Mouse (Mus musculus) hindbrain, embryonic 10.5 days (tissue): ENCODE data around the gene Kcnh5. TPM values are rescaled to one million over a fixed set of nuclear protein-coding genes. Genes with fewer than 3 reads are reported as not detected.

ENCODE experiments used
- DNase-seq: peaks from one replicate; pipeline ENCODE4 v3.0.0-alpha.2; 2017; ENCODE audit warnings: low spot score
- H3K27ac ChIP-seq: fragments of 300-500 bp; sonication (generic); 2 replicates; pipeline ENCODE4 v1.5.1; 2016; ENCODE audit warnings: mild to moderate bottlenecking, moderate library complexity
- H3K27me3 ChIP-seq: fragments of 300-500 bp; sonication (generic); 2 replicates; pipeline ENCODE4 v1.6.1; 2016; ENCODE audit warnings: mild to moderate bottlenecking; ENCODE audit not compliant: poor library complexity, insufficient read depth, severe bottlenecking
- H3K36me3 ChIP-seq: fragments of 300-500 bp; sonication (generic); 2 replicates; pipeline ENCODE4 v1.6.1; 2016; ENCODE audit warnings: mild to moderate bottlenecking, moderate library complexity
- H3K4me1 ChIP-seq: fragments of 300-500 bp; sonication (generic); replicated peaks from 2 replicates; pipeline ENCODE4 v1.6.1; 2016; ENCODE audit warnings: mild to moderate bottlenecking
- H3K4me3 ChIP-seq: fragments of 300-500 bp; sonication (generic); 2 replicates; pipeline ENCODE4 v1.5.1; 2016; ENCODE audit warnings: mild to moderate bottlenecking, moderate library complexity
- H3K9me3 ChIP-seq: fragments of 300-500 bp; sonication (generic); 2 replicates; pipeline ENCODE4 v1.6.1; 2016; ENCODE audit warnings: mild to moderate bottlenecking, moderate library complexity
- WGBS: fragments of 180-500 bp; shearing (Covaris S2); methylation state at CpG from one replicate; pipeline ENCODE4 v1.1.7; 2016; 5-methylcytosine and 5-hydroxymethylcytosine counted together
- polyA plus RNA-seq: library from polyadenylated mRNA; unstranded; fragments of >200 nt; fragmentation: Nextera tagmentation; extraction: Ambion mirVana; gene quantifications from 2 replicates; pipeline ENCODE4 v1.2.1, GENCODE M21; 2016

Gene Kcnh5
- polyA plus RNA-seq, 1 experiment from 2014 or later, result 0.46 TPM

DNA sequence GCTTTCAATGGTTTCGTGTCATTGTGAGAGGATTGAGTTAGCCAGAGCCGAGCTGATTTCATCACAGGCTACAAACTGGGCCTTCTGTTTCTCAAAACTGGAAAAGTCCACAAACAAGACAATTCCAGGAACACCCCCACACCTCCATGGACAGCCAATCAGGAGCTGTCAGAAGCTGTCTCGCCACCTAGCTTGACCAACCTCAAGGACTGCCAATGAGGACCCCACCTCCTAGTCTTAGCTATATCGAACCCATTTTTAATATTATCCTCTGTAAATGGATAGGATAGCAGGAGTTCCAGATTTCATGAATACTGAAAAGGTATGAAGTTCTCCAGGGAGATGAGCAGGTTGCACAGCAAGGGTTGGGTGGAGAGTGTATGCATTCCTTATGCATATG lies 278.1 kb downstream of the Kcnh5 start:
- Histone ChIP-seq H3K27me3 (no peaks in the 10 kb centered on the region), H3K36me3 (no peaks in the 10 kb centered on the region), H3K9me3 (no peaks in the 10 kb centered on the region), H3K4me1 (no peaks in the 10 kb centered on the region), H3K27ac (no peak overlapping the region), H3K4me3 (no peak overlapping the region)
- DNase-seq, result no peak
- 90% methylated on average over 4 of the region's 4 CpGs for WGBS

DNA sequence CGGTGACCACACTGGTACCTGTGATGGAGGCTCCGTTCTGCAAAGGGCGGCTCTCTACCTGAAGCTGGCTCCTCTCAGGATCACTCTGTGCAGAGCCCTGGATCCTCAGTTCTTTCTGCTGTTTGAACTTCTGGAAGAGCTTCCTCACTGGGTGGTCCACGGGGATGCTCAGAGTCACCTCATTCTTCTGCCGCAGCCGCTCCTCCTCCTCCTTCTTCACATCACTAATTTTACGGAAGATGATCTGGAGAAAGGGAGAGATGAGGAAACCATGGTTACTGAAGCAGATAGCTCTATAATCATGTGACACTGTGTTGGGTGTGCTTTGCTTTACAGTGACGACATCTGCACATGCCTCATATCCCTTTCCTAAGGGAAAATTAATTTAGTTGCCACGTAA lies 278.9 kb downstream of the Kcnh5 start:
- no peaks in the 10 kb centered on the region for H3K9me3 ChIP-seq
- no peaks in the 10 kb centered on the region for H3K4me1 ChIP-seq
- 92% methylated on average over 9 of the region's 9 CpGs for WGBS
- no peak overlapping the region for H3K4me3 ChIP-seq
- H3K27me3 ChIP-seq, result no peaks in the 10 kb centered on the region
- DNase-seq, result no peak
- H3K27ac ChIP-seq, result no peak overlapping the region
- no peaks in the 10 kb centered on the region for H3K36me3 ChIP-seq

DNA sequence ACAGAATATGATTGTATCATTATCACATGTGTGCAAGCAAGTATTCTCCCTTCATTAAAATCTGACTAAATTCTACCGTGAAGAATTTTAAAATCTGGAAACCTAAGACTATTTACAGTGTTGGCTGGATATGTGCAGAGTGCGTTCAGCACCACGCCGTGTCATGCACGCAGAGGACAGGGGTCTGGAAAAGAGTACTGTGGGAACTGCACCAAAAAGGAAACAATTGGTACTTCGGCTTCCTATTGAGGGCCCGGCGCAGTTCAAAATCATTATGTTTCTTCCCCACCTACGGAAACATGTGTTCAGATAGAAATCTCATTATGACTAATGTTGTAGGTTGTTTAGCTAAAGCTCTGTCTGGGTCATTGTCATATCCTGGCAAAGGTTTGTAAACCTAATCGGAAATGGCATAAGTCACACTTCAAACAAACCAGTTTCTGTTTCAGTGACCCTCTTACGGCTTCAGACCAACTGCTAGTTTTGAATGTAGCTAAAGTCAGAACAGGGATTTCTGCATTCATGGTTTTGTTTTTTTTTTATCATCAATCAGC lies 282.2 kb downstream of the Kcnh5 start:
- 92% methylated on average over 11 of the region's 11 CpGs for WGBS
- Histone ChIP-seq H3K27me3 (no peaks in the 10 kb centered on the region), H3K9me3 (no peaks in the 10 kb centered on the region), H3K4me3 (no peak overlapping the region), H3K27ac (no peak overlapping the region), H3K36me3 (no peaks in the 10 kb centered on the region), H3K4me1 (no peaks in the 10 kb centered on the region)
- DNase-seq, result no peak

DNA sequence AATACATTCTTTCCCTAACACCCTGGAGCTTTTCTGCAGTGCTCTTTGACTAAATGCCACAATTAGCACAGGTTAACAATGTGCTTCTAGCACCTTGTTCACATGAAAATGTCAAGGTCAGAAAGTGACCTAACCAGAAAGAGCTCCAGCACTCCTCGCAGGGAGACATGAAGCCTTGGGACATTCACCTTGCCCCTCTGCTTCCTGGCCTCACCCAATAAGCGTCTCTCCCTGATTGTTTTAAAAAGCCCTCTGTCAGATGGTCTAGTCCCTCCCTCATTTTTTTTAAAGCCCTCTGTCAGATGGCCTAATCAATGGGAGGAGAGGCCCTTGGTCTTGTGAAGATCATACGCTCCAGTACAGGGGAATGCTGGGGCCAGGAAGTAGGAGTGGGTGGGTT lies 287.7 kb downstream of the Kcnh5 start:
- Histone ChIP-seq H3K27me3 (no peaks in the 10 kb centered on the region), H3K4me3 (no peak overlapping the region), H3K36me3 (no peaks in the 10 kb centered on the region), H3K4me1 (no peaks in the 10 kb centered on the region), H3K9me3 (no peaks in the 10 kb centered on the region), H3K27ac (no peak overlapping the region)
- 67% methylated on average over 3 of the region's 3 CpGs for WGBS
- no peak for DNase-seq

DNA sequence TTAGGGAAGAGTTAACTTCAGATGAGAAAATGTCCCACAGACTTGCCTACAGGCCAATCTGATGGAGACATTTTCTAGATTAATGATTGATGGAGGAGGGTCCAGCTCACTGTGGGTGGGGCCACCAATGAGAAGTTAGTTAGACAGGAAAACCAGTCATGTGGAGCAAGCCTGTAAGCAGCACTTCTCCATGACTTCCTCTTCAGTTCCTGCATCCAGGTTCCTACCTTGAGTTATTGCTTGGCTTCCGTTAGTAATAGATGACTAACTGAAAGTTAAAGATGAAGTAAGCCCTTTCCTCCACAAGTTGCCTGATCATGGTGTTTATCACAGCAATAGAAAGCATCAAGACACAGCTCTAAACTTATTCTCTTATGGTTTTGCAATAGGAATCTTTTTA lies 290.1 kb downstream of the Kcnh5 start:
- WGBS, result 81% methylated on average over 1 of the region's 1 CpGs
- Histone ChIP-seq H3K36me3 (no peaks in the 10 kb centered on the region), H3K4me1 (no peaks in the 10 kb centered on the region), H3K9me3 (no peaks in the 10 kb centered on the region), H3K4me3 (no peak overlapping the region), H3K27me3 (no peaks in the 10 kb centered on the region), H3K27ac (no peak overlapping the region)
- no peak for DNase-seq

DNA sequence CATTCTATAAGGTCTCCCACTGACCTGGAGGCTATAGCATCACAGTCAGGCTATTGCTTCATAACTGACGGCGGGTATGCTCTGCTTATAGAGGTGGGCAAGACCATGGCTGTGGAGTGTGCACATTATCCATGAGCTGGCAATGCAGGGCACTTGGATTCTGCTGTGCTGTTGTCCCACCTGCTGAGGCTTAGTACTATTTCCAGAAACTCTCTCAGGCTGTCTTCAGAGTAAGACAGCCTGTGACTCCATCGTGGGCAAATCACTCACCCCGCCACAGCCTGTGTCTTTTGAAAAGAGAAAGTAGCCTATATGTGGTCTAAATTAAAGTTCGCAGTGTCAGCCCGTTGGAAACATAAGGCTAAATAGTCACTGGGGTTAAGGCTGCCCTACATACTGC lies 295.8 kb downstream of the Kcnh5 start:
- no peak for DNase-seq
- H3K27ac ChIP-seq, result no peak overlapping the region
- no peaks in the 10 kb centered on the region for H3K36me3 ChIP-seq
- H3K9me3 ChIP-seq, result no peaks in the 10 kb centered on the region
- no peak overlapping the region for H3K4me3 ChIP-seq
- no peaks in the 10 kb centered on the region for H3K4me1 ChIP-seq
- H3K27me3 ChIP-seq, result no peaks in the 10 kb centered on the region
- 88% methylated on average over 6 of the region's 6 CpGs for WGBS

DNA sequence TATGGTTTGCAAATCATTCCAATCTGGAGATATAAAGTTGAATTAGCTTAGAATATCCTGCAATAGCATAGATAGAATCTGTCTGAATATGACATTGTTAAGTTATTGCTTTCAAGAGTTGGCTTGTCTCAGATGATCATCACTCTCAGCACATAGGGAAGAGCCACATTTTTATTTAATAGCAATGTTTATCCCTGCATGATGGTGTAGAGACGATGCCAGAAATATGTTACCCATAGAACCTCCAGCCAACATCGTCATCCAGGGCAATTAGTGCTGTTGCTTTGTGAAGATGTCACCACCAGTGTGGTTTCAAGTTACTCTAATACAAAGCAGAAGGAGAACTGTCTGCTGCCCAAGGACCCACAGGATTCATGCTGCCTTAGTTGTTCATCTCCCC lies 321.5 kb downstream of the Kcnh5 start:
- DNase-seq, result no peak
- WGBS, result 65% methylated on average over 2 of the region's 2 CpGs
- H3K36me3 ChIP-seq, result no peaks in the 10 kb centered on the region
- no peaks in the 10 kb centered on the region for H3K9me3 ChIP-seq
- no peaks in the 10 kb centered on the region for H3K27me3 ChIP-seq
- peaks cover 4% of the 10 kb centered on the region for H3K4me1 ChIP-seq
- no peak overlapping the region for H3K4me3 ChIP-seq
- H3K27ac ChIP-seq, result no peak overlapping the region

DNA sequence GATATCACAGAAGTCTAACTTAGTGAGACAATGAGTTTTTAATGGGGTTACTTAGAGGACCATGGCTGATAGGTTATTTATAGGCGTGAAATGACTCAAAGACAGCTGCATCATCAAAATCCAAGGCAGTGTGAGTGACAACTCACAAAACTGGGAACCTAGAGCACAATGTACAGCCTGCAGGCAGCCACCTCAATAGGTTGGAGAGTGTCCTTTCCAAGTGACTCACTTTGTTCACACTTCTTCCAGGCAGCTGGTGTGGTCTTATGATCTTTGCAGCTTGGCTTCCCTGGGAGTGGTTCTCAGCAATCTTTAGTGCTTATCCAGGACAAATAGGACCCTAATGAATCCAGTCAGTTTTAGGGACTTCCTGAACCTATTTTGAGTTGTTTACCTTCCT lies 322.9 kb downstream of the Kcnh5 start:
- peaks cover 15% of the 10 kb centered on the region for H3K4me1 ChIP-seq
- H3K9me3 ChIP-seq, result no peaks in the 10 kb centered on the region
- no peaks in the 10 kb centered on the region for H3K36me3 ChIP-seq
- H3K27ac ChIP-seq, result no peak overlapping the region
- DNase-seq, result no peak
- WGBS, result 79% methylated on average over 1 of the region's 1 CpGs
- H3K4me3 ChIP-seq, result no peak overlapping the region
- H3K27me3 ChIP-seq, result no peaks in the 10 kb centered on the region

DNA sequence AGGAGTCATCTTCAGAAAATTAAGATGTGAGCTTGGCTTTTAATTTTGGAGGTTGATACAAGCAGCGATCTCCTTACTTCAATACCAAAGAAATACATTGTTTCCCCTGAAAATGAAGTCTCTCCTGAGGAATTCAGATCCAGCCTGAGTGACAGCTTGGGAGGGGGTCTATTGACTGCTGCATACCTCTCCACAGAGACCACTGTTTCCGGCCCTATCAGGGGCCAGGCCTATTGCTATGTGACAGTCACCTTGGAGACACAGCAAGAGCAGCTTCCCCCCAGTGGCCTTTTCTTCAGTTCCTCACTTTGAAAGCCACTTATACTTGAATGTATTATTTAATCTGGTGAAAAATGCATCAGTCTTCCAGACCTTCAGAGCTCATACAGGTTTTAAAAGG lies 326.8 kb downstream of the Kcnh5 start:
- WGBS, result 14% methylated on average over 2 of the region's 2 CpGs
- no peaks in the 10 kb centered on the region for H3K9me3 ChIP-seq
- H3K4me1 ChIP-seq, result peaks cover 15% of the 10 kb centered on the region
- no peak overlapping the region for H3K4me3 ChIP-seq
- H3K36me3 ChIP-seq, result no peaks in the 10 kb centered on the region
- peak overlapping the region; percentile 68 for H3K27ac ChIP-seq
- no peaks in the 10 kb centered on the region for H3K27me3 ChIP-seq
- peak; percentile 64 for DNase-seq

DNA sequence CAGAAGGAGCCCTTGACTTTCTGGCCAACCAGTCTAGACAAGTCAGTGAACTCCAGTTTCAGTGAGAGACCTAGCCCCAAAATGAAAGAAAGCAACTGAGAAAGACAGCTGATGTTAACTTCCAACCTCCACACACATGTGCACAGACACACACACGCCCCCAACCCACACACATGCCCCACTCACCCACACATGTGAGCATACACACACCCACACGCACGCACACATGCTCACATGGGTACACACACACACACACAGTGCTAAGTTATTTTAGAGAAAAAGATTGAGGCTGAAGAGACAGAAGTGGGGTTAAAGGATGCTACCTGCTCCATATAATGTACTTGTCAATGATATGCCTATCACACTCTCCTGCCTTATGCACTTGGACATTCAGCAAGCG lies 327.2 kb downstream of the Kcnh5 start:
- no peak overlapping the region for H3K4me3 ChIP-seq
- H3K27ac ChIP-seq, result peak overlapping the region; percentile 68
- no peaks in the 10 kb centered on the region for H3K36me3 ChIP-seq
- no peaks in the 10 kb centered on the region for H3K27me3 ChIP-seq
- peaks cover 15% of the 10 kb centered on the region for H3K4me1 ChIP-seq
- 72% methylated on average over 4 of the region's 4 CpGs for WGBS
- no peaks in the 10 kb centered on the region for H3K9me3 ChIP-seq
- no peak for DNase-seq

DNA sequence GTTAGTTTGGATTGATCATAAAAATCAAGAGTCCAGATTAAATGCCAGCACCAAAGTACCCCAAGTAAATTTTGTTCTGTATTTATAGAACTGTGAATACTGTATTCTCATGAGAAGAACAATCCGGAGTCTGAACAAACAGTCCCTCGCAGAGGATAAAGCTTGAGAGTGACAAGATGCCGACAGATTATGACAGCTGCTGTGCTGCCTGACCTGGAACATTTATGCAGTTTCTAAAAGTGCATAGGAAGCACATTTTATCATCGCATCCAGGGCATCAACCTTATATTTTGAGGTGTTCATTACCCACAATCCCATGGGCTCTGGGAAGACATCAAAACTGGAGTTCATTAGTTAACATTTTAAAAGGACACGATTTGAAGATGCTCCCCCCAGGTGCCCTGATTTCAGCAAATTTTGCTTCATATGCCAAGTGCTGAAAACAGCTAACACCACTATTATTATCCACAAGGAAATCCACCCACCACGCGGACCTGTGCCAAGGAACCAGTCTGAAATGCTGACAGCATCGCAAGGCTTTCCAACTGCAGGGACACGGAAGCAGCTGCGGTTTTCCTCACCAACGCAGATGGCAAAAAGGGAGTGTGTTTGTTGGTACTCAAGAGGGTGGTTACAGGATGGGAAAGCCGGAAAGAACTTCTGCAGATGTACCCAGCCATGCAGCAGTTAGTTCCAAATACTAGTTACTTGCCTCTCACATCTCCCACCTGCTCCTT lies 328.4 kb downstream of the Kcnh5 start:
- no peak for DNase-seq
- Histone ChIP-seq H3K9me3 (no peaks in the 10 kb centered on the region), H3K36me3 (no peaks in the 10 kb centered on the region), H3K4me3 (no peak overlapping the region), H3K27me3 (no peaks in the 10 kb centered on the region), H3K27ac (no peak overlapping the region), H3K4me1 (peaks cover 15% of the 10 kb centered on the region)
- WGBS, result 85% methylated on average over 12 of the region's 12 CpGs
